Mouse (Mus musculus) 416B (cell line): ENCODE data around the gene Tmem106a.
"Not testable (repeated sequence)": the region's sequence is repeated elsewhere in the genome, so short reads cannot be mapped to it uniquely, and the experiment has no call there.

Source experiments
- DNase-seq: peaks from one replicate; pipeline ENCODE4 v3.0.0; 2011; ENCODE audit warnings: low read depth

Gene Tmem106a

DNA sequence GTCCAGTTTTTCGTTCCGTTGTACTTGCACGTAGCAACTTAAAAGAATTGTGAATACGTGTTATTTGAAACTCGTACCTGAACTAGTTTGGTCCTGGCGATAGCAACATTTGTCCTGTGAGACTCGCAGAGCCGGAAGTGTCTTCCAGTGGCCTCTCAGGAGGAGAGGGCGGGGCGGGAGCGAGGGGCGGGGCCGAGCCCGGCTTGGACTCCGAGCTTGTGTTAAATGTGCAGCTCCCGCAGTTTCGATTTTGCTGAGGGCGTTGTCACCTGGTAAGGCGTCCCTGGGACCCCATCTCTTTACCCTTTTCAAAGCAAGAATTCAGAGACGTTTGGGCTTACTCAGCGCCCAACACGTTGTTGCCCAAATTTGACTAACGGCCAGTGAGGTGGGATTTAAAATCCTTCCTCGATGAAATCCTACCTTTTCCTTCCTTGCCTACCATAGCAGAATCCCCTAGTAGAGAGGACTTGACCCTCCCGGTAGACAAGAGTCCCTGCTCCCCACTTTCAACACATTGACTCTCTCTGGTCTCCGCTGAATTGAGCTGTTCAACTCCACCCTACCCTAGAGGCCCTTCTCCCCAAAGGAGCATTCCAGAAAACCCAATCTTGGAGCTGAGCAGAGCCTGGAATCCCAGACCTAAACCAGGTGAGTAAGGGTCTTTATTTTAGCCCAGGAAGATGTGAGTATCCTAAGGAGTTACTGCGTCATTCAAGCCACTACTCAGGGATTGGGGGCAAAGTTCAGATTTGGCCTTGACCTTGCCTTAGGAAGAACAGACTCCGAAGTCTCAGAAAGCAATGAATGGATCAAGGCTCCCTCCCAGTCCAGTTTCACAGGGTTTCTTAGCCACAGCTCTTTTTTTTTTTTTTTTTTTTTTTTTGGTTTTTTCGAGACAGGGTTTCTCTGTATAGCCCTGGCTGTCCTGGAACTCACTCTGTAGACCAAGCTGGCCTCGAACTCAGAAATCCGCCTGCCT, at the start of gene Tmem106a:
Gene Tmem106a, plus strand, starts transcription at position 189 of the 982 bp plus-strand sequence.
- DNase-seq: peak; percentile 84

DNA sequence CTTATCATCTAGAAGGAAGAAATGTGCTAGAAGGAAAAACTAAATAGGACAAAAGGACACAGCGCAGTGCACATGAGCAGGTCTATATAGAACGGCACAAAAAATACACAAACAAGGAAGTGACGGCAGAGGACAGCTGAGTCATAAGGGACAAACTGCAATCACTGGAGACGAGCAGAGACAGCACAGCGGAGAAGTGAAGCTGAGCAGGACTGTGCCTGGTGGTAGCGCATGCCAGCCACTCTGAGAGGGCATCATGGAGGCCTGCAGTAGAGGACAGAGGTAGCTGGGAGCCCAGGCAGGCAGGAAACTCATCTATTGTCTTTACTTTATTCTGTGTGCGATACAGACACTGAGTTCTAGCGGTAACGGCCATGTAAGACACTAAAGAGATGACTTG, 38.5 kb upstream of the Tmem106a start:
- peak; percentile 64 for DNase-seq

DNA sequence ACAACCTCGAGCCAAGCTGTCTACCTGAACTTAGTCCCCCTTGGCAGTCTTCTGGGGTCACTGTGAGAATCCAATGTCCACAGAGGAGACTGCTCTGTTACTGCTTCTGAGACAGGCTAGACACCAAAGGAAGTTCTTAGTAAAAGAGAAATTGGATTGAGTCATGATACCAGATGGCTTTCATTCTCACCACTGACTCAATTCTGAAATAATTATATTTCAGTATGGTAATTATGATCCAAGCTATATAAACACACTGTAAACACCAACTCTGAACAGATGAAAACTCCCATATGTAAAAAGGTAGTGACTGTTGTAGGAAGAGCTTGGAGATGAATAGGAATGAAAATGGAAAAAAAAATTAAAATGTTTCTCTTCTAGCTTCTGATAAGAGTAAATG, 37.9 kb upstream of the Tmem106a start:
- DNase-seq: no peak

DNA sequence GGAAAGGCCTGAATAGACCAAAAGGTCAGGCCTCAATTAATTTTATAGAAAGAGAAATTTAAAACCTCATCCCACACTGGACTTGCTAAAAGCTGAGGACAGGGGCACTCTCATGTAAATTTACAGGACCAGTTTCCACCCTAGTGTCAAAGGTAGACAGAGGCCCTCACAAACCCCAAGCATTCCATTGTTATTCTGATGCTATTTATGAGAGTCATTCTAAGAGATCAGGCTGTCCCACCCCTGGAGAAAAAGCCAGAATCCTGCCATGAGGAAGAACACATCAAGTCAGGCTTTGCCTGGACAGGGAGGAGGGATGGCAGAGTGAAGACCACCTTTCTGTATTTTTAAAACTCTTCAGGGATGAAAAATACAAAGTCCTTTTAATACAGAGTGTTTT, 33.5 kb upstream of the Tmem106a start:
- DNase-seq: no peak

DNA sequence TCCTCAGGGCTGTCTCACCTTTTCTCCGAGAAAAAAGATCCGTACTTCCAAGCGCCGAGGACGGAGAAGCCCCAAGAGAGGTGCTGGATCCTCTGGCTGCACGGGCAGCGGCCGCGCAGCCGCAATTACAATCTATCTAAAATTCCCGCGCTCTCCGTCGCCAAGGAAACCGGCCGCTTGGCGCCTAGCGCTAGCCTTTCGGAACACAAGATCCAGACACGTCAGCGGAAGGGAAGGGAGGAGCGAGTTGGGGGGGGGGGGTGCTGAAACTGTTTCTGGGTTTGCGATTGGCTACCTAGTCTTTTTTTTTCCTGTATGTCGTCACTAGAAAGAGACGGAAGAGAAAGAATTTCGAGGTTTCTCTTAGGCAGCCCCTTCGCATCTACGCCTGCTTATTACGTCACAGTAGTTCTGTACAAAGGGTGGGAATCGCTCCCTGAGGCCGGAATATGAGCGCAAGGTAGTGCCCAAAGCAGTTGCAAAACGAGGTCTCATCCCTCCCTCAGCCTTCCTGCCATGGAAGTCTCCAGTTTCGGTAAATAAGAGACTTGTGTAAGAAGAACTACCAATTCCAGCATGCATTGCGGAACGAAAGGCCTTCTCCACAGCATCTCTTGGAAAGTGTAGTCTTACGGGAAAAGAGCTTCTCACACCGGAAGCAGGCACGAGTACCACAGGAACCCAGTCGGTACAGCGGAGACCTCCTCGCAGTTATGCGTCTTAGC, 30.1 kb upstream of the Tmem106a start, which contains the start of the genes Brca1 and Nbr1:
Gene Brca1, minus strand, starts transcription at position 205 of the 725 bp plus-strand sequence.
Gene Nbr1, plus strand, starts transcription at position 399 of the 725 bp plus-strand sequence.
- DNase-seq: peak; percentile 100

DNA sequence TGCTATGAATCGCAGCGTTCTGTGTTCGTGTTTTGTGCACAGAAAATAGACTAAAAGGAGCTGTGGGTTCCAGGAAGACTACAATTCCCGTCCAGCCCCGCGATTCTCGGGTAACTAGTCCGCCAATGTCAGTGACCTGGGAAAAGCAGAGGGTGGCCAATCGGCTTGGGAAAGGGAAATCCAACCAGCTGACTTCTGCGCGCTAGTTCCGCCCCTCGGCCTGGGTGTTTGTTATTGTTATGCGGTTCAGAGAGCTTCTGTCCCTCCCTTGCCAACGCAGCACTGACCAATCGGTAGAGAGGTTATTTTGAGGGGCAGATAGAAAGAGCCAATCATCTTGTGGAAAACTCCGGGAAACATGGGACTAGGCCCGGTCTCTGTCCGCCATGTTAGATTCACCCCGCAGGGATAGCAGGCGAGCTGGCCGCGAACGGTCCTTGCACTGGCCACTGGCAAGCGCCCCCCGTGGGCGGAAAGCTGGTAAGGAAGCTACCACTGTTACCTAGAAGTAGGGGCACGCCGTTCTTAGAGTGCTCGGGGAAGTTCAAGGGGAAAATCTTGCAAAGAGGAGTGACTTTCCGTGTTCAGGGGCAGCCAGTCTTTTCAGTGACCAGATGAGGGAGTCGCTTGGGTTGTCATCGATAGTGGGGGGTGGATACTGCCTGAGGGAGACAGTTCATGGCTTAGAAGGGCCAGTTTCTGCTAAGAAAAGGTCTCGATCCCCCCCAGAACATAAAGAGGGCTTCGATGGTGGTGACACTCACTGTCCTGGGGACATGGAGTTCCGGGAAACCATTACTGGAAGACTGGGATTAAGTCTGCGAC, 29.4 kb upstream of the Tmem106a start:
- DNase-seq: peak; percentile 100

DNA sequence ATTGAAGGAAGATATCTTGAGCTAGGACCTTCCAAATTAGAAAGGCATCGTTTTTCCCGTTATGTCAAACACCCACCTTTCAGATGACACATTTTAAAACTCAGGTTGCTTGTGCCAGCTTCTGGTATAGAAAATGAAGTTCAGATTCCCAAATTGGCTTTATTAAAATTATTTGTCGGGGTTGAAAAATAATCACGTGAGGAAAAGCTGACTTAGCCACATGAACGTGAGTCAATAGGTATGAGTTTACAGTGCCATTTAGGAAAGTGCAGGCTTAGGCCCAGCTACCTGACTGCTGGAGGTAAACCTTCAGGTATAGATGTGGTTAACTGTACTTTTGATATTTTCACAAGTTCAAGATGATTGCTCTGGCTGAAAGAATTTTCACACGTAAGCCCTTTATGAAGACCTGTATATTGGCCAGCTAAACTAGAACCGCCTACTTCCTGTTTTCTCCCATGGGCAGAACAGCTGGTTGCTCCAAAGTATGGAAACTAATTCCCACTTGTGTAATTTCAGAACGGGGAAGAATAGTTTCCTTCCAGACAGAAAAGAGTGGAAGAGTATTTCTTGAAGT, 28.6 kb upstream of the Tmem106a start:
- peak; percentile 58 for DNase-seq

DNA sequence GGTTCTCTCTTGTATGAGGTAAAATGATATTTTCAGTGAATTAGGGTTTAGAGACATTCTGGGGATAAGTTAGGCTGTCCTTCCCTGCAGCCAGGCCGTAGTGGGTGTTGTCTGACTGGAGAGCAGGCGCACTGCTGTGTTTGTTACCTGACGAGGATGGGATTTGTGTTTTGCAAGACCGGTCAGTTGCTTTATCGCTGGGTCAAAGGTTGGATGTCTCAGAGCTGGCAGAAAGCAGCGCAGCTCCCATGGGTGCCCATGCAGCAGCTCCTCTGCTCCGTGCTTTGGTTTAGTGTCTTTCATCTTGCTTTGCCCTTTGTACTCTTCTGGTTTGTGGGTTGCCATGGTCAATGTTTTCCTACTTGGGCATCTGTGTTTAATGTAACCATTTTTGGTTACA, 25.5 kb upstream of the Tmem106a start:
- DNase-seq: no peak

DNA sequence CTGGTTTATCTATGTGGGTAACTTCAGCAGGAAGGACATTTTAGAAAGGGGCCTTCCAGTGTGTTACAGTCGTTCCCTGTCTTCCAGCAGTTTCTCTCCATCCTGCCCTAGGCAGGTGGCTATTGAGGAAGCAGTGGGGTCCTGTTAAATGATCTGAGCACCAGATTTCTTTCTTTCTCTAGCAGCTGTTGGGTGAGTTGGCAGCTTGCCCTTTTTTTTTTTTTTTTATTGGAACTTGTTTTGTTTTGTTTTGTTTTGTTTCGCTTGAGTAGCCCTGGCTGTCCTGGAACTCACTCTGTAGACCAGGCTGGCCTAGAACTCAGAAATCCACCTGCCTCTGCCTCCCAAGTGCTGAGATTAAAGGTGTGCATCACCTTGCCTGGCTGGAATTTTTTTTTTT, 25.1 kb upstream of the Tmem106a start:
- DNase-seq: no peak

DNA sequence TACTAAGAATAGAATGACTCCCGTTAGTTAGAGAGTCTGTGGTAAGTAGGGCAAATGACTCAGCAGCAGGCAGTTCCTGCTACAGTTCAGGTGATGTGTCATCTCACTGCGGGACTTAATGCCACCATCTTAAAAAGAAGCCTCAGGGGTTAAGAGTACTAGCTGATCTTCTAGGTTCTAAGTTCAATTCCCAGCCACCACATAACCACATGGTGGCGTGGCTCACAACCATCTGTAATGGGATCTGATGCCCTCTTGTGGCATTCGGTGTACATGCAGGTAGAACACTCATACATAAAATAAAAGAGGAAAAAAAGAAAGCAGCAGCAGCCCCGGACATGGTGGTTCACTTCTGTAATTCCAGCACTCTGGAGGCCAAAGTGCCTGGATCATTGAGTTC, 19.7 kb upstream of the Tmem106a start:
- peak; percentile 92 for DNase-seq

DNA sequence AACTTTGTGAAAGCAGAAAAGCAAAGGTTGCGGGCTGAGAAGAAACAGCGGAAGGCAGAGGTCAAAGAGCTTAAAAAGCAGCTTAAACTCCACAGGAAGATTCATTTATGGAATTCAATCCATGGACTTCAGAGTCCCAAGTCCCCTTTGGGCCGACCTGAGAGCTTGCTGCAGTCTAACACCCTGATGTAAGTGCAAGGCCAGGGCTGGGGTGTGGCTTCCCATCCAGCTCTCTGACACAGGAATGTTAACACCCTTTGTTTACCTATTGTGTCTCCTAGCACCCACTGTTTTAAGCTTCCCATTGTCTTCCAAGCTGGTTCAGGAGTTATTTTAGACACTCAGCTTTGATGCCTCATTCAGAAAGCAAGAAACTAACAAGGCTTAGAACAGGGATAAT, 13.6 kb upstream of the Tmem106a start:
- DNase-seq: no peak

DNA sequence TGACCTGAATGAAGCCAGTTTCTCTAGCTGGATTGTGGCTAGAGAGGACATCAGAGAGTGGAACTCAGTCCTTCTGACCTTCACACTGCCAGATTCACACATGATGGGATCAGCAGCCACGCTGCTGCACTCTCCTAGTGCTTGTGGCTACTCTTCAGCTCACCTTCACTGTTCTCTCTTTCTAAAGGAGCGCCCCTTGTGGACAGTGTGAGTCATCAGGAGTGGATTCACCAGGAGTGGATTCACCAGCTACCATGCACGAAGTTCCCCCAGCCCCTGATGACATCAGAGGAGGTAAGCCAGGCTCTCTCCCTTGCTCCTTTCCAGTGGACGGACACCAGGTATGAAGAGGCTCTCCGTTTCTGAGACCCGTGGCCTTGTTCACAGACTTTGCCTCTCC, 5.9 kb upstream of the Tmem106a start:
- no peak for DNase-seq

DNA sequence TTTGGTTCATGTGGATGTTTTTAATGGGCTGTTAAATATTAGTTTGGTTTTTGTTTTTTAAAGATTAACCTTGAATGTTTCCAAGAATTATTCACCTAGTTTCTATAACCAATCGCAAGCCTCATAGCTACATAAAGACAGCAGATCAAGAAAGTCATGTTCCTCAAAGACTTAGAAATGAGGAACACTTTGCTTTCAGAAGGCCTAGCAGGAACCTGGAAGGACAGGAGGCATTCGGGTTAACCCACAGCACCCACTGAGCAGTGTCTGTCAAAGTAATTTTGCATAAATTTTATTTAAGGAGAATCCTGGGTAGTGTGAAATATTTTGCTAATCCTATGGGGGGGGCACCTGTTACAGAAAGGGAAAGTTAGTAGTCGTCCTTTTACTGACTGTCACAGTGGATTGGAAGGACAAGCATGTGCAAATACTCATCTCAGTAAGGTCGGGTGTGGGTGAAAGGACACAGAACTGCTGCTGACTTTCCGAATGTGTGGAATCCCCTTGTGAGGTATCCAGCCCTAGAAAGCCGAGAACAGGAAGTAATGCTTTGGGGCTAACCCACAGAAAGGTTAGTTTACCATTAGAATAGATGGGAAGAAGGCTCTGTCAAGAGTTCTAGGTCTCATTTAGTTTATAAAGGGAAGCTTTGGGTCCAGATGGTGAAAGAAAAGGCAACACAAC, 819 bp upstream of the Tmem106a start:
- no peak for DNase-seq

DNA sequence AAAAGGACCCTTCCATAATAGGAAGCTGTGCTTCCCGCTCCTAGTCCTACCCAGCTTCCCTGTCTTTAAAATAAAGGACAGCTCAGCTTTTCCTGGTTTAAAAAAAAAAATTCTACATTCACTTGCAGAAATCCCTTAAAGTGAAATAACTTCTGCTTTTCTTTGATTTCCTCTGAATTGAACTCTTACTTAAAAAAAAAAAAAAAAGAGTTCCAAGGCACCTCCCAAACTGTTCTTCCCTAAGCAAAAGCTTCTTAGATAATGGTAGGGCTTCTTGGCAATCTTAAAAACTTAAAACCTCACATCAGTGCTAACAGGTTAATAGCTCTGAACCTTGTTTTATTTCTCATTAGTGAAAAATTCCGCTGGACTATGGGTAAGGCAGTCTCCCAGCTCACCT, 1.2 kb downstream of the Tmem106a start:
- DNase-seq: no peak

DNA sequence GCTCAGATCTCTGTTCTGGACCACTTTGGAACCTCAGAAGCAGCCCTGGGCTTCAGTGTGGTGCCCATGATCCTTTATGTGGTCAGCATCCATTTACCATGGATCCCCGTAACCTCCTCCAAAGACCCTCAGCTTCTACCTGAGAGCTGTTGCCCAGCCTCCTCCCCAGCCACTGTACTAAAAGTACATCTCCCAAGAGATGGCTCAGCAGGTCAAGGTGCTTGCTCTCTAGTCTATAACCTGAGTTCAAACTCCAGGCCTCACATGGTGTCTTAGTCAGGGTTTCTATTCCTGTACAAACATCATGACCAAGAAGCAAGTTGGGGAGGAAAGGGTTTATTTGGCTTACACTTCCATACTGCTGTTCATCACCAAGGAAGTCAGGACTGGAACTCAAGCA, 3.0 kb downstream of the Tmem106a start:
- not testable (repeated sequence) for DNase-seq

DNA sequence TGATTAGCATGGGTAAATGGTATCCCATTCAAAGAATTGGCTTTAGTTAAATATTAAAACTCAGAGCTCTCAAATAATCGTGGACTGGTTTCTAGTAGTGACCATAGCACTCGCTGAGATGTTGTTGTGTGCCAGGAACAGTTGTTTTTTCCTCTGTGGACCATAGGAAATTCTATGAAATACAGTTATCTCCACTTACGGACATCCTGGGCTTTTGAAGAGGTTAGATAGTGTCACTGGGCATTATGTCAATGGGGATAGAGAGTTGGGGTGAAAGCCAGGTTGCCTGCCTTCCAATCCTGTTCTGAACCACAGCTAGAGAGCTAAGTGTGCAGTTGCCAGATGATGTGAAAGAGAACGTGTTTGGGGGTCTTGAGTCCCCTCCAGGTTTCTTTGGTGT, 3.8 kb downstream of the Tmem106a start:
- no peak for DNase-seq

DNA sequence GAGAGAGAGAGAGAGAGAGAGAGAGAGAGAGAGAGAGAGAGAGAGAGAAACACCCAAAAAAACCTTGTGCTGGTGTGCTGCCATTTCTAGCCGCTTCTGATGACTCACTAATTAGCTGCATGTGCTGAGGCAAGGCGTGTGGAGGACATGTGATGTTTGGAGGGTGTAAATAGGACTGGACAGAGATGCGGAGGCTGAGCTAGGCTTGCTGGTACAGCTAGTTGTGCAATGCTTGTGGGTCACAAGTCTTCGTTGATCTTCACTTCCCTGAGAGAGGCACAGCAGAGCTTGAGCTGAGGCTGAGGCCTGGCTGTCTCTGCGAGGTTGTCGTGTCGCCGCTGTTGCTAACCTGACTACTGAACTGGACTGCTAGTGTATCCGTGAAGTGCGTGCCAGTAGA, 5.6 kb downstream of the Tmem106a start:
- DNase-seq: peak; percentile 63

DNA sequence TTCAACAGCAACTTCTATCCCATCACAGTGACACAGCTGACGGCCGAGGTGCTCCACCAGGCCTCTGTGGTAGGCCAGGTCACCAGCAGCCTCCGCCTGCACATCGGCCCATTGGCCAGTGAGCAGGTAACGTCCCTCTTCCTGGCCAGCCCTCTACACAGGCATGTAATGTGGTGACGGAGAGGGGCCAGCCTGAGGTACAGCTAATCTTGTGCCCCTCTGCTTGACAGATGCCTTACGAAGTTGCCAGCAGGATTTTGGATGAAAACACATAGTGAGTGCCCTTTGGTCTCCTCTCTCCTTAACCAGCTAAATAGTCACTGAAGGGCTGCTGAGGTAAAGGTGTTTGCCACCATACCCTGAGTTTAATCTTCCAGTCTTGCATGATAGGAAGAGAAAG, 6.8 kb downstream of the Tmem106a start:
- DNase-seq: no peak

DNA sequence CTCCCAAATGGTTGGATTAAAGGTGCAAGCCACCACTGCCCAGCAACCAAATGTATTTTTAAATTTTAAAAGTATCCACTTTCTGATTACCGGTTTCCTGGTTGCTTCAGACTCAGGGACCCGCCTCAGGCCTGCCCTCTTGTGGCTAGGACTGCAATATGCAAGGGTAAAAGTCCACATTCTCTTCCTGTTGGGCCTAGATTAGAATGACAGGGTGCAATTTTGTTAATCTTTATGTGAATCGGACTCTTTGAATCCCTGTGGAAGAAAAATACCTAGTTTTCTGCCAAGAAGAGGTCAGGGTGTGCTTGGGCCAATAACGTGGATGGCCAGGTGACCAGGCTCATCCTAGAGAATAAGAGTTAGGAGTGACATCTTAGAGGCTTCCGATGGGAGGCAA, 7.4 kb downstream of the Tmem106a start:
- peak; percentile 81 for DNase-seq

DNA sequence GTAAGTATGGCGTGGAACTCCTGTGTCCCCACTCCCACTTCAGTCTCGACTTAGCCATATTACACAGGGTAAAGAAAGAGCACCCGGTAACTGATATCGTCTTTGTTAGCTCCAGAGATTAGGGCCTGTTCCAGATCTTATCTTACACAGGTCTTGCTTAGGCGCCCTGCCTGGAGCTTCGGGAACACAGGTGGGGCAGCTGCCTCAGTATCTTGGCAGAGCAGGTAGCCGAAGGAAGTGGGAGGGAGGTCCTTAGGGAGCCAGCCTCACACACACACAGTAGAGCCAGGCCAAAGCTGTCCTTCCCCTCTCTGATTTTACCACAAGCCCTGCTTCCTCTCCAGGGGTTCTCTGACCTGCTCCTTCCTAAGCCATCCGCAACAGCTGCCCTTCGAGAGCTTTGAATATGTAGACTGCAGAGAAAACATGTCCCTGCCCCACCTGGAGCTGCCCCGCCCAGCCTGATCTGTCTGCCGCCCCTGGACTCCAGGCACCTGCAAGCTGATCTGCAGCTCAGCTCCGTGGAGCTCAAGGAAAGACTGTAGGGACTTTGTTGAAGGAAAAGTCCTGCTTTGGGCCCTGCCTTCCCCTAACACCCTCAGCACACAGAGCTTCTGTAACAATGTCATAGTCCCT, 8.1 kb downstream of the Tmem106a start:
- DNase-seq: no peak

DNA sequence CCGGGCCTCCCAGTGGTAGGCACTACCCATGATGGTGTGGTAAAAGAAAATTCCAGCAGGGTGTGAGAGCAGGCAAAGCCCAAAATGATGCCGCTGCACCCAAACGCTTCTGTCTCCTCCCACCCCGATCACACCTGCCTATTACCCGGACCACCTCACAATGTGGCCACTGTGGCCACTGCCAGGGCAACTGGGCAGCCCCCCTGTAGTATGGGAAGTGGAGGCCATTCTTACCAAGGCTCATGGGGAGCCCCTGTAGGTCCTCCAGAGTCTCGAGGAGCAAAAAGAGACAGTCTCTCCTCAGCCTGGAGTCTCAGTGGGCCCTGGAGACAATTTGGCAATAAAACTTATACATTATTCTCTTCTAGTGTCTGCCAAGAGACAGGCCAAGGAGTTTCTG, 17.1 kb downstream of the Tmem106a start, which contains the start of gene Gm11634:
Gene Gm11634, minus strand, starts transcription at position 101 of the 400 bp plus-strand sequence.
- no peak for DNase-seq
